Mouse (Mus musculus) stomach, embryonic 14.5 days (tissue): ENCODE results near the gene Cpne1. TPM values are rescaled to one million over a fixed set of nuclear protein-coding genes. Genes with fewer than 3 reads are reported as not detected.

Experiments used
- ATAC-seq: fragments of 200-750 bp; cut with Nextera tagmentation; 2 replicates; pipeline ENCODE4 v1.8.0; 2017; ENCODE audit warnings: low read depth, moderate TSS enrichment; ENCODE audit not compliant: insufficient number of reproducible peaks, insufficient read depth, low FRiP score
- H3K27ac ChIP-seq: fragments of 300-500 bp; sonication (generic); 2 replicates; pipeline ENCODE4 v1.5.1; 2014; ENCODE audit warnings: mild to moderate bottlenecking, low read length, moderate library complexity, mixed read lengths
- H3K27me3 ChIP-seq: fragments of 300-500 bp; sonication (generic); 2 replicates; pipeline ENCODE4 v1.6.1; 2014; ENCODE audit warnings: low read length, control low read depth, mixed read lengths; ENCODE audit not compliant: control insufficient read depth, insufficient read depth
- H3K36me3 ChIP-seq: fragments of 300-500 bp; sonication (generic); 2 replicates; pipeline ENCODE4 v1.6.1; 2014; ENCODE audit warnings: mild to moderate bottlenecking, control low read depth, low read length, moderate library complexity, mixed read lengths; ENCODE audit not compliant: control insufficient read depth, insufficient read depth
- H3K4me1 ChIP-seq: fragments of 300-500 bp; sonication (generic); 2 replicates; pipeline ENCODE4 v1.6.1; 2014; ENCODE audit warnings: low read length, control low read depth, mixed read lengths; ENCODE audit not compliant: control insufficient read depth, insufficient read depth
- H3K4me2 ChIP-seq: fragments of 300-500 bp; sonication (generic); replicated peaks from 2 replicates; pipeline ENCODE4 v1.6.1; 2014; ENCODE audit warnings: low read depth, low read length, control low read depth
- H3K4me3 ChIP-seq: fragments of 300-500 bp; sonication (generic); 2 replicates; pipeline ENCODE4 v1.5.1; 2014; ENCODE audit warnings: low read depth, low read length, control low read depth
- H3K9ac ChIP-seq: fragments of 300-500 bp; sonication (generic); replicated peaks from 2 replicates; pipeline ENCODE4 v1.6.1; 2014; ENCODE audit warnings: low read depth, mild to moderate bottlenecking, control low read depth, low read length, moderate library complexity, mixed read lengths
- H3K9me3 ChIP-seq: fragments of 300-500 bp; sonication (generic); 2 replicates; pipeline ENCODE4 v1.6.1; 2016; ENCODE audit warnings: low read depth, low read length, control low read depth; ENCODE audit not compliant: control insufficient read depth
- WGBS: fragments of 180-500 bp; shearing (Covaris S2); extraction: QIAGEN DNeasy Blood & Tissue Kit; methylation state at CpG from one replicate; pipeline ENCODE4 v1.1.7; 2014; 5-methylcytosine and 5-hydroxymethylcytosine counted together
- polyA plus RNA-seq: library from polyadenylated mRNA; unstranded; fragments of >200 nt; fragmentation: Nextera tagmentation; extraction: Ambion mirVana; gene quantifications from 2 replicates; pipeline ENCODE4 v1.2.1, GENCODE M21; 2014

Gene Cpne1
- polyA plus RNA-seq, 1 experiment from 2014 or later = 60.1 TPM

GRCm38 (mm10) chr2:156089799-156090198, 22.0 kb downstream of the Cpne1 start:
- Histone ChIP-seq H3K9ac (no peak overlapping the region), H3K36me3 (peaks cover 4% of the 10 kb centered on the region), H3K4me2 (no peak overlapping the region), H3K27ac (no peak overlapping the region), H3K27me3 (no peaks in the 10 kb centered on the region), H3K9me3 (no peaks in the 10 kb centered on the region), H3K4me3 (no peak overlapping the region), H3K4me1 (no peaks in the 10 kb centered on the region)
- ATAC-seq = no peak
- 81% methylated on average over 1 of the region's 1 CpGs for WGBS

GRCm38 (mm10) chr2:156087391-156088110, 24.2 kb downstream of the Cpne1 start:
- Histone ChIP-seq H3K27ac (no peak overlapping the region), H3K36me3 (peaks cover 4% of the 10 kb centered on the region; the same call in 1 of the 2 replicates), H3K4me1 (no peaks in the 10 kb centered on the region), H3K9ac (no peak overlapping the region), H3K4me3 (no peak overlapping the region), H3K9me3 (no peaks in the 10 kb centered on the region), H3K27me3 (no peaks in the 10 kb centered on the region), H3K4me2 (no peak overlapping the region)
- ATAC-seq = no peak
- WGBS = 86% methylated on average over 7 of the region's 7 CpGs

GRCm38 (mm10) chr2:156084541-156084940, 27.2 kb downstream of the Cpne1 start:
- no peaks in the 10 kb centered on the region for H3K27me3 ChIP-seq
- H3K4me3 ChIP-seq = no peak overlapping the region
- H3K27ac ChIP-seq = no peak overlapping the region
- WGBS = 81% methylated on average over 3 of the region's 3 CpGs
- H3K9ac ChIP-seq = no peak overlapping the region
- H3K9me3 ChIP-seq = no peaks in the 10 kb centered on the region
- no peak overlapping the region for H3K4me2 ChIP-seq
- no peaks in the 10 kb centered on the region for H3K36me3 ChIP-seq
- no peak for ATAC-seq
- no peaks in the 10 kb centered on the region for H3K4me1 ChIP-seq

GRCm38 (mm10) chr2:156080391-156080790, 31.4 kb downstream of the Cpne1 start:
- ATAC-seq = no peak
- no peak overlapping the region for H3K9ac ChIP-seq
- 69% methylated on average over 7 of the region's 7 CpGs for WGBS
- H3K36me3 ChIP-seq = peaks cover 38% of the 10 kb centered on the region
- H3K4me3 ChIP-seq = no peak overlapping the region
- no peaks in the 10 kb centered on the region for H3K9me3 ChIP-seq
- no peaks in the 10 kb centered on the region for H3K4me1 ChIP-seq
- H3K4me2 ChIP-seq = no peak overlapping the region
- no peaks in the 10 kb centered on the region for H3K27me3 ChIP-seq
- H3K27ac ChIP-seq = no peak overlapping the region

GRCm38 (mm10) chr2:156079674-156080073, 32.1 kb downstream of the Cpne1 start:
- ATAC-seq = no peak
- Histone ChIP-seq H3K9ac (no peak overlapping the region), H3K27ac (no peak overlapping the region), H3K4me3 (no peak overlapping the region), H3K4me2 (no peak overlapping the region), H3K27me3 (no peaks in the 10 kb centered on the region), H3K4me1 (no peaks in the 10 kb centered on the region), H3K9me3 (no peaks in the 10 kb centered on the region), H3K36me3 (peaks cover 44% of the 10 kb centered on the region)
- WGBS = 41% methylated on average over 4 of the region's 4 CpGs

- Histone ChIP-seq H3K27ac (no peak overlapping the region), H3K36me3 (peaks cover 49% of the 10 kb centered on the region), H3K9ac (no peak overlapping the region), H3K27me3 (no peaks in the 10 kb centered on the region), H3K4me3 (no peak overlapping the region), H3K9me3 (no peaks in the 10 kb centered on the region), H3K4me1 (no peaks in the 10 kb centered on the region), H3K4me2 (no peak overlapping the region)
- ATAC-seq = no peak
- 84% methylated on average over 8 of the region's 8 CpGs for WGBS
Measured at GRCm38 (mm10) chr2:156079183-156079560, 32.6 kb downstream of the Cpne1 start.

GRCm38 (mm10) chr2:156078421-156079182, 33.2 kb downstream of the Cpne1 start:
- 90% methylated on average over 16 of the region's 16 CpGs for WGBS
- H3K4me3 ChIP-seq = no peak overlapping the region
- H3K36me3 ChIP-seq = peaks cover 54% of the 10 kb centered on the region
- no peaks in the 10 kb centered on the region for H3K9me3 ChIP-seq
- H3K27me3 ChIP-seq = no peaks in the 10 kb centered on the region
- no peaks in the 10 kb centered on the region for H3K4me1 ChIP-seq
- no peak overlapping the region for H3K4me2 ChIP-seq
- no peak overlapping the region for H3K27ac ChIP-seq
- no peak overlapping the region for H3K9ac ChIP-seq
- ATAC-seq = no peak

GRCm38 (mm10) chr2:156077461-156077860, 34.3 kb downstream of the Cpne1 start:
- 87% methylated on average over 7 of the region's 7 CpGs for WGBS
- no peaks in the 10 kb centered on the region for H3K4me1 ChIP-seq
- H3K4me3 ChIP-seq = no peak overlapping the region

More at GRCm38 (mm10) chr2:156077461-156077860, 34.3 kb downstream of the Cpne1 start:
- ATAC-seq = no peak
- peaks cover 66% of the 10 kb centered on the region for H3K36me3 ChIP-seq
- H3K9me3 ChIP-seq = no peaks in the 10 kb centered on the region
- H3K9ac ChIP-seq = no peak overlapping the region
- H3K27me3 ChIP-seq = no peaks in the 10 kb centered on the region
- no peak overlapping the region for H3K4me2 ChIP-seq
- H3K27ac ChIP-seq = no peak overlapping the region
